Comparison of ENCODE assay signal across 8 mouse cellular contexts in the genomic region with DNA sequence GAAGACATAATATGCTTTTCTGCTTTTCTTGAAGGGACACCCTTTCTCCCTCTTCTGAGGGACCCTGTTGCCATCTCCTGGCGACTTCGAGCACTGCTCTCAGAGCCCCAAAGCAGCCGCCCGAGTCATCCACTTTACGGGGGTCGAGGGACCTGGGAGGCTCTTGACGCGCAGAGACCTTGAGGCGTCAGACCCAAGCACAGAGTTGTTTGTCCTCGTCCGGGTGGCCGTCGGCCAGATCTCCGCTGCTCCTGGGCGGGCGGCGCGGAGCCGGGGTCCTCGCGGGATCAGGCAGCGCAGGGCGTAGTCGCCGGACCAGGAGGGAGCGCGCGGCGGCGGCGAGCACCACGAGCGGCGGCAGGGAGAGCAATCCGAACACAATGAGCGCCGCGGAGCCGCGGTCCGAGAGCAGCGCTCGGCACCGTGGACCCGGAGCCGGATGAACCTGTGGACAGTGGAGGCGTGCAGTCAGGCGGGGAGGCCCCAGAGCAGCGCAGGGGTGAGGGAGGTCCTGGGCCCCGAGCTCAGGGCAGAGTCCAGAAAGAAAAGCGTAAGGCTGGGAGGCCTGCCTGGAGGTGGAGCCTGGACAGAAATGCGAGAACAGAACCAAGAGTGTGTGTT. TPM values are rescaled to one million over a fixed set of nuclear protein-coding genes. Genes with fewer than 3 reads are reported as not detected.
A peak's percentile ranks its signal among the peaks of the same experiment; 100 is the strongest.
DNase-seq lines count a peak whose midpoint lies in the region; ATAC-seq and TF ChIP-seq lines count a peak whose summit lies in the region.

No protein-coding gene starts in this region.

- no peak overlapping the region; the same call in 1 of the 2 replicates for H3K27ac ChIP-seq in ES-E14 (ENCODE audit: insufficient read depth, low read depth, low read length, poor library complexity, severe bottlenecking)
- H3K27ac ChIP-seq in forebrain, embryonic 14.5 days (ENCODE audit: low read depth, low read length) = peak overlapping the region; percentile 79
- H3K27ac ChIP-seq in lung, embryonic 16.5 days (ENCODE audit: low read length) = peak overlapping the region; percentile 68

- no peaks in the 10 kb centered on the region for H3K9me3 ChIP-seq in ES-E14 (ENCODE audit: control insufficient read depth, insufficient read depth, low read depth, low read length)
- H3K9me3 ChIP-seq in forebrain, embryonic 14.5 days (replicated peaks; ENCODE audit: control insufficient read depth, low read length) = no peaks in the 10 kb centered on the region
- no peaks in the 10 kb centered on the region for H3K9me3 ChIP-seq in lung, embryonic 16.5 days (ENCODE audit: control insufficient read depth, low read length)

- peak overlapping the region; percentile 77 to 85 for H3K4me3 ChIP-seq in ES-E14 (ENCODE audit: insufficient read depth in 1 of 2, low read depth in 1 of 2, low read length in 2 of 2, poor library complexity in 1 of 2, severe bottlenecking in 1 of 2)
- peak overlapping the region; percentile 57 for H3K4me3 ChIP-seq in forebrain, embryonic 14.5 days (ENCODE audit: low read depth, low read length)
- H3K4me3 ChIP-seq in lung, embryonic 16.5 days (ENCODE audit: low read length) = peak overlapping the region; percentile 71

- H3K9ac ChIP-seq in ES-E14 (ENCODE audit: insufficient read depth, low read depth, low read length, poor library complexity, severe bottlenecking) = peak overlapping the region; percentile 86
- peak overlapping the region; percentile 82 for H3K9ac ChIP-seq in forebrain, embryonic 14.5 days (ENCODE audit: low read length)
- peak overlapping the region; percentile 89 for H3K9ac ChIP-seq in lung, embryonic 16.5 days (ENCODE audit: low read length)

- peak; percentile 91 for ATAC-seq in forebrain, embryonic 14.5 days
- ATAC-seq in lung, embryonic 16.5 days (ENCODE audit: low read depth) = peak; percentile 92

- in situ Hi-C loops in ES-E14 (cut with MboI; ENCODE audit: low sequenced_read_pairs in 2 of 2, unreplicated experiment in 2 of 2) = no loop called here

- under 1% methylated on average over 51 of the region's 52 CpGs for WGBS in forebrain, embryonic 14.5 days
- under 1% methylated on average over 52 of the region's 52 CpGs for WGBS in lung, embryonic 16.5 days

- peaks cover 5 to 7% of the 10 kb centered on the region in 2 experiments; a peak in 3 of 4 replicates for H3K4me1 ChIP-seq in ES-E14 (ENCODE audit: control insufficient read depth in 2 of 2, insufficient read depth in 2 of 2, low read length in 2 of 2, poor library complexity in 1 of 2)
- 0 out of 2 replicates have a peak, but pooled peaks cover 3% of the 10 kb centered on the region for H3K4me1 ChIP-seq in forebrain, embryonic 14.5 days (ENCODE audit: control insufficient read depth, insufficient read depth, low read length)
- H3K4me1 ChIP-seq in lung, embryonic 16.5 days (replicated peaks; ENCODE audit: control insufficient read depth, insufficient read depth, low read length) = peaks cover 12% of the 10 kb centered on the region

- DNase-seq in ES-E14 (ENCODE audit: low read depth, low spot score) = no peak
- DNase-seq in cerebellum, adult 11 months = peak; percentile 74
- peak; percentile 89 for DNase-seq in forebrain, embryonic 14.5 days (ENCODE audit: low spot score)
- DNase-seq in heart, postnatal 10 days = peak; percentile 89 to 90
- peak; percentile 86 to 91 for DNase-seq in kidney, postnatal 4 days
- DNase-seq in ovary, adult 18-20 months (ENCODE audit: low spot score) = peak; percentile 77
- DNase-seq in thymus, postnatal 0 days (ENCODE audit: low spot score) = peak; percentile 76

- no peaks in the 10 kb centered on the region for H3K27me3 ChIP-seq in forebrain, embryonic 14.5 days (replicated peaks; ENCODE audit: control insufficient read depth, insufficient read depth, low read length)
- H3K27me3 ChIP-seq in lung, embryonic 16.5 days (ENCODE audit: control insufficient read depth, insufficient read depth, low read depth, low read length) = no peaks in the 10 kb centered on the region

- intact Hi-C loops in heart, postnatal 10 days (cut with DNase I) = loop anchor here (1.0 kb wide), 1 partner anchor 15 kb away; no protein-coding TSS in a partner anchor

- H3K4me2 ChIP-seq in forebrain, embryonic 14.5 days (ENCODE audit: low read length) = peak overlapping the region; percentile 64
- H3K4me2 ChIP-seq in lung, embryonic 16.5 days (ENCODE audit: low read depth, low read length) = peak overlapping the region; percentile 92

- H3K36me3 ChIP-seq in ES-E14 (ENCODE audit: control insufficient read depth, insufficient read depth, low read length, poor library complexity, severe bottlenecking) = no peaks in the 10 kb centered on the region
- H3K36me3 ChIP-seq in forebrain, embryonic 14.5 days (ENCODE audit: control insufficient read depth, insufficient read depth, low read length) = no peaks in the 10 kb centered on the region
- H3K36me3 ChIP-seq in lung, embryonic 16.5 days (ENCODE audit: control insufficient read depth, insufficient read depth, low read length) = no peaks in the 10 kb centered on the region

TF ChIP-seq in ES-E14, 5 proteins besides CTCF, POLR2A, EP300 and RAD21:
- TF ChIP-seq CHD2 (IDR thresholded peaks at IDR 0.05; ENCODE audit: low read depth, low read length) (0 out of 2 replicates have a peak, but pooled peaks have one; percentile 48), ZC3H11A (IDR thresholded peaks at IDR 0.05; ENCODE audit: borderline replicate concordance, low read depth, low read length) (no peak)
TF ChIP-seq in ES-E14: peak in this region for 1.

RNA-seq across cellular contexts. Expression of a gene that starts 1.5 kb away (rescaled TPM):
- 0.09 and 0.11 TPM in 2 replicates for total RNA-seq in ES-E14 (2012; rRNA removed)
- 0.12 and 0.25 TPM in 2 replicates for polyA plus RNA-seq in forebrain, embryonic 14.5 days (2014; fragmentation: Nextera tagmentation; extraction: Ambion mirVana)
- total RNA-seq in heart, postnatal 10 days (2021) = 1 to 10 TPM; 2.0 to 2.3 TPM
- polyA plus RNA-seq in lung, embryonic 16.5 days (2015; fragmentation: Nextera tagmentation; extraction: Ambion mirVana) = 0.15 and 0.21 TPM in 2 replicates
- polyA plus RNA-seq in thymus, postnatal 0 days (2015; fragmentation: Nextera tagmentation; extraction: Ambion mirVana) = 0.05 and 0.21 TPM in 2 replicates

RNA-seq across cellular contexts. Expression of a gene that starts 6.0 kb away (rescaled TPM):
- 0.49 and 0.74 TPM in 2 replicates for total RNA-seq in ES-E14 (2012; rRNA removed)
- polyA plus RNA-seq in forebrain, embryonic 14.5 days (2014; fragmentation: Nextera tagmentation; extraction: Ambion mirVana) = not detected in 2 replicates
- not detected for total RNA-seq in heart, postnatal 10 days (2021)
- polyA plus RNA-seq in lung, embryonic 16.5 days (2015; fragmentation: Nextera tagmentation; extraction: Ambion mirVana) = 0.69 and 1.0 TPM in 2 replicates
- 0.23 and 0.42 TPM in 2 replicates for polyA plus RNA-seq in thymus, postnatal 0 days (2015; fragmentation: Nextera tagmentation; extraction: Ambion mirVana)

RNA-seq across cellular contexts. Expression of a gene that starts 9.7 kb away (rescaled TPM):
- 4.6 and 10.6 TPM in 2 replicates for total RNA-seq in ES-E14 (2012; rRNA removed)
- 21.8 and 24.6 TPM in 2 replicates for polyA plus RNA-seq in forebrain, embryonic 14.5 days (2014; fragmentation: Nextera tagmentation; extraction: Ambion mirVana)
- total RNA-seq in heart, postnatal 10 days (2021) = 10 to 100 TPM; 14.0 to 15.8 TPM
- polyA plus RNA-seq in lung, embryonic 16.5 days (2015; fragmentation: Nextera tagmentation; extraction: Ambion mirVana) = 7.5 and 8.6 TPM in 2 replicates
- polyA plus RNA-seq in thymus, postnatal 0 days (2015; fragmentation: Nextera tagmentation; extraction: Ambion mirVana) = 8.6 and 9.0 TPM in 2 replicates

RNA-seq across cellular contexts. Expression of a gene that starts 18.5 kb away (rescaled TPM):
- 114 and 157 TPM in 2 replicates for total RNA-seq in ES-E14 (2012; rRNA removed)
- polyA plus RNA-seq in forebrain, embryonic 14.5 days (2014; fragmentation: Nextera tagmentation; extraction: Ambion mirVana) = 274 and 313 TPM in 2 replicates
- total RNA-seq in heart, postnatal 10 days (2021) = 10 to 100 TPM; 77.2 to 83.5 TPM
- 177 and 194 TPM in 2 replicates for polyA plus RNA-seq in lung, embryonic 16.5 days (2015; fragmentation: Nextera tagmentation; extraction: Ambion mirVana)
- 283 and 286 TPM in 2 replicates for polyA plus RNA-seq in thymus, postnatal 0 days (2015; fragmentation: Nextera tagmentation; extraction: Ambion mirVana)

RNA-seq across cellular contexts. Expression of a gene that starts 23.3 kb away (rescaled TPM):
- total RNA-seq in ES-E14 (2012; rRNA removed) = 169 and 267 TPM in 2 replicates
- 62.0 and 70.0 TPM in 2 replicates for polyA plus RNA-seq in forebrain, embryonic 14.5 days (2014; fragmentation: Nextera tagmentation; extraction: Ambion mirVana)
- 10 to 100 TPM; 67.1 to 73.1 TPM for total RNA-seq in heart, postnatal 10 days (2021)
- polyA plus RNA-seq in lung, embryonic 16.5 days (2015; fragmentation: Nextera tagmentation; extraction: Ambion mirVana) = 68.4 and 73.3 TPM in 2 replicates
- 61.6 and 63.9 TPM in 2 replicates for polyA plus RNA-seq in thymus, postnatal 0 days (2015; fragmentation: Nextera tagmentation; extraction: Ambion mirVana)
